In the genomic region with DNA sequence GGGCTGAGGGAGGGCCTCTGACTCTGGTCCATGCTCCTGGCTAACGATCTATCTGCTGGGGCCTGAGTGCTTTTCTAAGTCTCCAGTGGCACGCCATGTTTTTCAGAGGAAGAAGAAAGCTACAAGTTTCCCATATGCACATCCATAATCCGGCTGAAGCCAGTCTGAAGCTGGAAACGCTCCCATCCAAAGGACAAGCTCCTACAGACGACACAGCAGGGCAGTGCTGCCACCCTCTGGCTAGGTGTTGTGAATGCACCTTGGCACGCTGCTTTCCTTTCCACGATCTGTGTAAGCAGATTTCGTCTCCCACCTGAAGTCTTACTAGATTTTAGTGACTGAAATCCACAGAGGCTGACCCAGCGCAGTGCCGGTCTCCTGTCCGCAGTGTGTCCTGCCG, we compare ENCODE assay signal across 8 mouse cellular contexts. TPM values are rescaled to one million over a fixed set of nuclear protein-coding genes. Genes with fewer than 3 reads are reported as not detected.
A peak's percentile ranks its signal among the peaks of the same experiment; 100 is the strongest.
DNase-seq lines count a peak whose midpoint lies in the region; ATAC-seq lines count a peak whose summit lies in the region.

No protein-coding gene starts in this region.

- peak; percentile 89 for DNase-seq in R1 (ENCODE audit: low read depth, low spot score)
- peak; percentile 93 for DNase-seq in cerebellum, adult 9-11 months
- DNase-seq in heart, postnatal 4 days: peak; percentile 91
- peak; percentile 90 for DNase-seq in layer of hippocampus, adult 9-11 months
- peak; percentile 91 for DNase-seq in lung, postnatal 10 days
- DNase-seq in retina, embryonic 14.5 days (ENCODE audit: low spot score): peak; percentile 87
- peak; percentile 82 for DNase-seq in urinary bladder, postnatal 14 days (ENCODE audit: low spot score)

- peak; percentile 84 for ATAC-seq in frontal cortex, adult (ENCODE audit: low TSS enrichment)

RNA-seq across cellular contexts. Expression of gene 2310022B05Rik, which starts 14.3 kb away (rescaled TPM):
- 100 to 1,000 TPM; 173 to 189 TPM for total RNA-seq in heart, postnatal 4 days (2021)

RNA-seq across cellular contexts. Expression of gene Ttc13, which starts 44.3 kb away (rescaled TPM):
- total RNA-seq in heart, postnatal 4 days (2021): 10 to 100 TPM; 24.0 to 25.3 TPM

RNA-seq across cellular contexts. Expression of gene Arv1, which starts 44.5 kb away (rescaled TPM):
- total RNA-seq in heart, postnatal 4 days (2021): 10 to 100 TPM in 1 of 2 experiments, 1 to 10 TPM in 1; 9.7 to 10.8 TPM

Comparison
In these comparisons a context has a peak if more than half of its experiments do, and no peak if none do; other contexts are left out.
1. Peak in every context shown above with its lines: DNase-seq and ATAC-seq.